Mouse (Mus musculus) brown adipose tissue, adult 24 weeks (tissue): ENCODE data around the gene Dlec1. TPM values are rescaled to one million over a fixed set of nuclear protein-coding genes. Genes with fewer than 3 reads are reported as not detected.

Experiments used
- H3K27ac ChIP-seq: fragments of 200-500 bp; replicated peaks from 2 replicates; pipeline ENCODE4 v1.5.1; 2012; ENCODE audit warnings: low read depth, mild to moderate bottlenecking, low read length
- H3K4me1 ChIP-seq: fragments of 200-500 bp; 2 replicates; pipeline ENCODE4 v1.6.1; 2012; ENCODE audit warnings: low read length, mixed read lengths; ENCODE audit not compliant: control insufficient read depth, insufficient read depth, insufficient read length
- H3K4me3 ChIP-seq: fragments of 200-500 bp; 2 replicates; pipeline ENCODE4 v1.5.1; 2012; ENCODE audit warnings: low read depth, mild to moderate bottlenecking, low read length, moderate library complexity; ENCODE audit not compliant: insufficient read depth
- polyA plus RNA-seq: library from polyadenylated mRNA; stranded (reverse); fragments of >200 nt; gene quantifications from 2 replicates; pipeline ENCODE4 v1.2.4, GENCODE M21; 2012; ENCODE audit not compliant: missing spikeins, insufficient read depth, insufficient read length

Gene Dlec1
- polyA plus RNA-seq, 1 experiment = 1.4 TPM

DNA sequence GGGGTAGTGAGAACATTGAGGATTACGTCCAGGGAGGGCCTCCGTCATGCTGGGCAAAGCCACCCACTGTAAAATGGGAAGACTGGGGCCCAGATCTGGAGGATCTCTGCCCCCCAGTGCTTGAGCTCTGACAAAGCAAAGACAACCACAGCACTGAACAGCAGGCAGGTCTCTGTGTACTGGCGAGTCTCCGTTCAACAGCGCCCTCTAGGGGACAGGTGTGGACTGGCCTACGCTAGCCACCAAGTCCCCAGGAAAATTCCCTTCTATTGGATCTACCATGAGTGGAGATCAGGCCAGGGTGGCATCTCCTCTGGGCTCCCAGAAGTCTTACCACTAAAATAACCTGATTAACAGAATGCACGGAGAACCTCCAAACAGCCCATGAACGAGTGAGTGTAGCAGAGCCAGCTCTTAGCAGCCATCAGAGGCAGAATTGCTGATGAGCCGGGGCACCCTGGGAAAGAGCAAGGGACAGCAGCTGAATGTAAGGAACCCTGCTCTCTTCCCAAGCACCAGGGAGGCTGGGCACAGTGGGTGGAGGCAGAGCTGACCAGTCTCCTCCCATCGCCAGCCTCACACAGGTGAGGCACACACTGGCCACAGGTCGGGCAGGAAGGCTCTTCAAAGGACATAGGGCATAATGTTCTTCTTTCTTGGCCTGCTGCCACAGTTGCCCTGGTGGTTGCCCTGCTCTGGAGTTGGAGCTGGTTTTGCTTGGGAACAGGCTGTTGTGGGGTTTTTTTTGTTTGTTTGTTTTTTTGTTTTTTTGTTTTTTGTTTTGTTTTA is 90.1 kb downstream of the Dlec1 start:
- H3K27ac ChIP-seq = no peak overlapping the region
- H3K4me3 ChIP-seq = no peak overlapping the region
- no peaks in the 10 kb centered on the region for H3K4me1 ChIP-seq

Other genes starting within 250 kb of the Dlec1 start
- gene Ctdspl, start 176.0 kb upstream of the Dlec1 start, polyA plus RNA-seq = 18.8 and 24.2 TPM in 2 replicates
- 1.8 TPM in 1 of 2 replicates, not detected in the other for gene Vill, start 49.7 kb upstream of the Dlec1 start, polyA plus RNA-seq
- 12.0 and 17.2 TPM in 2 replicates for gene Plcd1, start 9.0 kb upstream of the Dlec1 start, polyA plus RNA-seq
- 25.2 and 31.9 TPM in 2 replicates for gene Acaa1b, start 54.6 kb downstream of the Dlec1 start, polyA plus RNA-seq
- gene Gm47289, start 56.7 kb downstream of the Dlec1 start, polyA plus RNA-seq = not detected in 2 replicates
- gene Slc22a13, start 106.6 kb downstream of the Dlec1 start, polyA plus RNA-seq = not detected in 2 replicates
- gene Oxsr1, start 219.9 kb downstream of the Dlec1 start, polyA plus RNA-seq = 18.3 and 19.4 TPM in 2 replicates
- gene Acaa1a, start 237.2 kb downstream of the Dlec1 start, polyA plus RNA-seq = 82.7 and 96.9 TPM in 2 replicates
- 11.2 and 13.3 TPM in 2 replicates for gene Myd88, start 238.9 kb downstream of the Dlec1 start, polyA plus RNA-seq